Mouse (Mus musculus) hematopoietic stem cell, adult 5-6 weeks (primary cell): Measurements from ENCODE around the gene Ier5. TPM values are rescaled to one million over a fixed set of nuclear protein-coding genes. Genes with fewer than 3 reads are reported as not detected.

Experiments used
- ATAC-seq, 2 experiments: fragments of 125-278 bp in 1 of 2; replicated peaks in 1 of 2; 2 replicates each; pipeline ENCODE4 v1.8.0; 2016 to 2017; ENCODE audit warnings: inconsistent platforms in 2 of 2, mild to moderate bottlenecking in 2 of 2, moderate number of reproducible peaks in 2 of 2, low read depth in 1 of 2, moderate TSS enrichment in 1 of 2; ENCODE audit not compliant: low FRiP score in 2 of 2, poor library complexity in 2 of 2, severe bottlenecking in 2 of 2, insufficient read depth in 1 of 2, low TSS enrichment in 1 of 2
- total RNA-seq: library from RNA; stranded (forward); fragments of 172-1452, 232-1000 nt; gene quantifications from 2 replicates; pipeline ENCODE4 v1.2.3, GENCODE M21; 2017

The Ier5 gene
- total RNA-seq, 1 experiment from 2014 or later, result 26.1 TPM

DNA sequence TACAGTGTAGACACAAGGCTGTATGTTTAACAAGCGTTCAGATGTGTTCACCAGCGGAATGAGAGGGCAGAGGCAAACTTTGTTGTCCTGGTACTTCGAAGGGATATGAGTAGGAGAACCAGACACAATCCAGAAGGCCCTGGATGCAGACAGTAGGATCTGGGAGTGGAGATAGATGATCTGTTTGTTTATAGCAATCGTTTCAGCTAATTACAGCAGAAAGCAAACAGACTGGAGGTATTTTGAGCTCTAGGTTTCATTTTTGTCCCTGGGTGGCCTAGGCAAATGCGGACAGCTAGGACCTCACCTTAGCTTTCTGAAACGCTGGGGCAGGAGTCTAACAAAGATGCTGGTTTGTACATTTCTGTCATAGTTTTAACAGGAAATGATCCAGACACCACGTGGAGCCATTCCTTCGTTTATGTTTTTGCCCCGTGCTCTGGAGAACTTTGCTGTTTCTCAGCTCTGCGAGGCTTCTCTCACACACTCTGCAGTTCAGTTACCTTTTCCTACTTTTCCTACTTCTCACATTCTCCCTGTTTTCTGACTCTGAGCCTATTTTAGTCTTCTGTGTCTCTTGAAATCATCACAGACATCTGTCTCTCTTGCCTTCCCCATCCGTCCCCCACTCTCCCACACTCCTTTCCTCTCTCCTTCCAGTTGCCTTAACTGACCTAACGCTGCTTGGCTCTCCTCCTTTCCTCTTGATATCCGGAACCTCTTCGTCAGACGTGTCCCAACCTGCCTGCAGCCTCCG, 10.4 kb downstream of the Ier5 start:
- ATAC-seq, result no peak

DNA sequence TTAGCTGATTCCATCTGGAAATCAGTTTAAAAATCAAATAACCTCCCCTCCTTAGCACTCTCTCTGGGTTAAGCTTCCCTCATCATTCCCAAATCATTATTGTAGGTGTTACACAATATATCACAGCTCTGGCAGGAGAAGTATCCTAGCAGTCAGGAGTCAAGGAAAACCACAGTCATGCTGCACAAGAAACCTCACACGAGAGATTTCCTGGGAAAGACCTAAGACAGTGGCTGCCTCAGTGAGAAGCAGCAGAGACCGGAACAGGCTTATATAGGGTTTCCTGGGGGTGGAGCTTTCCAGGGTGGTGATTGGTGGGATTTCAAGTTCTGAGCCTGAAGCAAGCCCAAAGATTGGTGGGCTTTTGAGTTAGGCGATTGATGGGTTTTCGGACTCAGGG, 11.4 kb downstream of the Ier5 start:
- no peak for ATAC-seq

DNA sequence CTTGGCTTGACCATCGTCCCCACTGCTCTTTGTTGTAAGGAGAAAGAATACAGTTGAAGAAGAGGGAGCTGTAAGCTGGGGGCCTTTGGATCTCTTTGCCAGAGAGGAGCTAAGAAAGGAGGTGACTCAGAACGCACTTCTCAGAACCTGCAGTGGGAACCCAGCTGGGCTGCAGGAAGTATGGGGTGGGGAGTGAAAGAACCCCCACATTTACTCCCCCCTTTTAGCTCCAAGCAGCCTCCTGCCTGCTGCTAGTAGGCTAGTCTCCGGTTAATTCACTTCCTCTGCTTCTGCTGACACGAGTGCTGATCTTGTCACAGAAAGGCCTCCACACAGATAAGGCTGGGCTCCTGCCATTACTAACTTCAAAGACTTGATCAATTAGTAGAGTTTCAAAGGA, 12.5 kb downstream of the Ier5 start:
- peak in 1 of 2 experiments; percentile 25; a peak in 1 of 4 replicates for ATAC-seq

DNA sequence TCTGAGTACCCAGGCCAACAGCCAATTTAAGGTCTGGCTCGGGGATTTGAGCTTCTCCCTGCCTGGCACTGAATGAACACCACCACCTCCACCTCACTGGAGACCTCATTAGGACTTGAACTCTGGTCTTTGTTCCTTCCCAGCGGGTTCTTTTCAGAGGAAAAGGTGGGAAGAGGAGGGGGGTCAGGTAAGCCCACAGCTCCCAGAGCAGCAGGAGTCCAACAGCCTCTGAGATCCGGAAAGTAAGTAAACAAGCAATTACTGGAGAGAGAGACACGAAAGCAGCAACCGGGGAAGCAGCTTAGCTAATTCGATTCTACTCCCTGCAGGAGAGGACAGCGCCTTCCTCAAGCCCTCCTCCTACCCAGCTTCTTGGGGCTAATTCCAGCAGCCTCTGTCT, 13.0 kb downstream of the Ier5 start:
- no peak for ATAC-seq

DNA sequence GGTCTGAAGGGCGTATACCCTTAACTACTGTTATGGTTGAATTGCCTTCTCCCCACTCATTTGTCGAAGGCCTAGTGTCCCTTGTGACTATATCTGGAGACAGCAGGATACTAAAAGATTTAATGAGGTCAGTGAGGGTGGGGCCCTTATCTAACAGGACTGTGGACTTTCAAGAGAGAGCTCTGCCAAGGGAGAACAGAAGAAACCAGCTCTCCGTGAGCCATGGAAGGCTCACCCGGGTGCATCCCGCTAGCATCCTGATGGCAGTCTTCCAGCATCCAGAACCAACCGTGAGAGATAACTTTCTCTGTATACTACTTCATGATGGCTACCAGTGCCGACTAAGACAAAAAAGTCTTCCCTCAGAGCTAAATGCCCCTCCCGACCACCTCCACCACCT, 14.6 kb downstream of the Ier5 start:
- no peak for ATAC-seq

DNA sequence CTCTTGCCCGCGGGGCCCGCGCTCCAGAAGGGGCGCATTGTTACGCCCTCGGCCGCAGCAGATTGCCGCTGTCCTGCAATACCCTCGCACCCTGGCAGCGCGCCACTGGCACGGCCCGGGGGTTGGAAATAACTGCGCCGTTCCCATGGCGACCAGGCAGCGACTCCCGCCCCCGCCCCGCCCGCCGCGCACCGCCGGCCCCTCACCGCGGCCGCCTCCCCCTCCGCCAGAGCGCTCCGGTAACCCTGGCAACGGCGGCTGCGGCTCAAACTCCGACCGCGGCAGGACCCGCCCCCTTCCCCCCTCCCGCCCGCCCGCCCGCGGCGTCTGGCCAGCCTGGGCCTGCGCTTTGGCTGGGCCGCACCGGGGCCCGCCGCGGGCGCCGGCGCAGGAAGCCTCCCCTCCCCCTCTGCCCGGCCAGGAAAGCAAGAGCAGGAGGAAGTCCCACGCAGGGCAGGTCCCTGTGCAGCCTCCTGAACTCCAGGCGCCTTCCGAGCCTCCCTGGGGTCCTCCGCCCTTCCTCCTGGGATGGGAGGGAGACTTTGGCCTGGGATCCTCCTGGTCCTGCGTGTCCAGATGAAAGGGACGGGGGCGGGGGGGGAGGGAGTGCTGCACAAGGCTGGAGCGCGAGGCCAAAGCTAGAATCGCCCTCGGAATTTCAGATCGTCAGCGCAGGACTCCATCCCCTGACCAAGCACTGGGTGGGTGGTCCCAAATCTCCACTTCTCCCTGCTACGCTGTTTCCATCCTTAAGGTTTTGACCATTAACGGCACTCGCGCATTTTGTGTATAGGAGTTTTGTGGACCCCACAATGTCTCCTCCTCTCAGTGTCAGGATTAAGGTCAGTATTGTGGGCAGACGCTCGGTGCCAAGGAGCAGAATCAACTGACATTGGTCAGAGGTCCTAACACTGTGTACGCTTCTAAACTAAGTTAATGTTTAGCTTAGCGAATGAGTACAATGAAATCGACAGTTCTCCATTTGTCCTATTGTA, 15.9 kb downstream of the Ier5 start:
- peak; percentile 74 for ATAC-seq

DNA sequence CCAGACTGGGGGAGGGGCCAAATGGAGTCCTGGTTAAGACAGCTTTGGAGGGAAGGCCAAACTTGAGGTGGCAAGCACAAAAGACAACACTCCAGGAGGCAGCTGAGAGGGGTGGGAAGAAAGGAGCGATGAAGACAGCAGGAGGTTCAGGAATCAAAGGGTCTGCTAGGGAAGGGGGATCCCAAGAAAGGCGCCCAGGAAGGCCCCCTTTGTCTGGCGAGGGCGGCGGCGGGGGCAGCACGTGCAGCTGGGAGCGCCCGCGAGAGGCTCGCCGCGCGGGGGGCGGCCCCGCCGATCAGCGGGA, 16.5 kb downstream of the Ier5 start:
- no peak for ATAC-seq

DNA sequence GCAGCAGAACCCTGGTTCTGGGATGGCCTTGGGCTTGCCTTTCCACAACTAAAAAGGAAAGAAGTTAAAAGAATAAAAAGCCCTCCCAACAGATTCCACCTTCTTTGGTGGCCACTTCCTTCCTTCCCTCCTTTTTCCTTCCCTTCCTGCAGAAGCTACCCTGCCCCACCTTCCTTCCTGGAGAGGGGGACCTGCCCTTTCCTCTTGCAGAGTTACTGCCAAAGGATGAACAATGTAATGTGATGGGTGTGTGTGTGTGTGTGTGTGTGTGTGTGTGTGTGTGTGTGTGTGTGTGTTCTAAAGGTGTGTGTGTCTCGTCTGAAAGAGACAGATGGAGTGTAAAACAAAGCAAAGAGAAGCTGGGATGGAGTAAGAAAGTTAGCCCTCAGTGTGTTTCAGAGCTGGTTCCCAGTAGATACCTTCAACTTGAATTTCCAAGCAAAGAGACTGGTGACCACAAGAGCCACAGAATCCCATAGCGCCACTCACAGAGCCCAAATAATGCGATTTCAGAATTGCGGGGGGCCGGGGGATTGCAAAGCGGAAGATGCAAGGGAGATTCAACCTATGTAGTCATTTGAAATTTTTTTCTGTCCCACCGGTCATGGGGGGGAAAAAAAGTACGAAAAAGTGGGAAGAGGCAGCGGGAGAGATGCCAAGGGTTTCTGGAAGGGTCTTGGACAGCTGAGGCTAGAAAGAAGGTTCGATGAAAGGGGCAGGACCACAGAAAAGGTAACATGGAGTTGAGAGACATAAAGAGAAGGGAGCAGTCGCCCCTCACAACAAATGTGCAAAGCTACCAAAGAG, 17.1 kb downstream of the Ier5 start:
- no peak for ATAC-seq

DNA sequence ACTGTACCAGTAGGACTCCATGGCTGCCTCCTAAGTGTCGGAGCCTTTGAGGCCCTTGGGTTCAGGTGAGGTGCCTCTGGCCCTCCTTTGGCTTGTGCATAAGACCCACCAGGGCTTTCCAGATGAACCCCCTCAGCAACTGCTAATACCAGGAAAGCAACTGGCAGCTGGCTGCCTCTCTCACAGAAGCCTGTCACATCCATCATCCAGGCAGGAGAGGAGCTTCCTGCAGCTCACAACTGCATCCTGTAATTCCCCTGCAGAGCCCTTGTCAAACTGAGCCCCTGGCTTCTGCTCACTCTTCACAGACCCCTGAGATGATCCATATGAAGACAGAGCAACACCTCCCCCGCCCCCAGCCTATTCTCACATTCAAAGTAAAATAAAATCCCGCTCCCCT, 21.8 kb downstream of the Ier5 start:
- ATAC-seq, result no peak

DNA sequence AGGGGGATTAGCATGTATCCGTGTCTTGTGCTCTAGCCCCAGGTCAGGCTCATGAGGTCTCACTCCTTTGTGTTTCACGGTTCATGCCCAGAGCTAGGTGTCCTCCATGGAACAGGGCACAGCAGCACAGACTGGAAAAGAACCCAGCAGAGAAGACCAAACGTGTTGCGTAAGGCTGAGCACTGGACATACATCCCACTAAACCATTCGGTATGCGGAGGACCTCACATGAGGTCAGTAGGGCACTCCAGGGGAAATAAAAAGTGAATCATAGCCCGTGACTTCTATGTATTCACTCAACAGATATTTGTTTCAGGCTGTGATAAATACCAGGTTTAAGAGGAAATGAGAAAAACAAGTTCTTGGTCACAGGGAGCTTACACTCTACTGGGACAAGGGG, 23.6 kb downstream of the Ier5 start:
- ATAC-seq, result no peak

DNA sequence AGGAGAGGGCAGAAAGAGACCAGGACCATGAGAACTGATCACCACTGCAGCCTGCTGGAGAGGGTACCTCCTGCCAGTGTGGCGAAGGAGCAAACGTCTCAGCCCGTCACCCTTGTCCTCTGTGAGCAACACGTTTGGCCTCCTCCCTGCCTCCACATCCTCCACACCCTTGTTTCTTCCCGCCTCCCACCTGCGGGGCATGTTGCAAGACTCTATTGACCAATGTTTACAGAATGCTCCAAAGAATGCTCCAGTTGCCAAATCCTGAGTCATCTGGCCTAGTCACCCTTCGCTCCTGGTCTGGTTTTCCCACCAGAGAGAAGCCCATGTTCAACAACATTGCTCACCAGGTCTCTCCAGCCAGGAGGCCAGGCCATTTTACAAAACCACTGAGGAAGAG, 24.6 kb downstream of the Ier5 start:
- peak in 1 of 2 experiments; percentile 26; a peak in 1 of 4 replicates for ATAC-seq

DNA sequence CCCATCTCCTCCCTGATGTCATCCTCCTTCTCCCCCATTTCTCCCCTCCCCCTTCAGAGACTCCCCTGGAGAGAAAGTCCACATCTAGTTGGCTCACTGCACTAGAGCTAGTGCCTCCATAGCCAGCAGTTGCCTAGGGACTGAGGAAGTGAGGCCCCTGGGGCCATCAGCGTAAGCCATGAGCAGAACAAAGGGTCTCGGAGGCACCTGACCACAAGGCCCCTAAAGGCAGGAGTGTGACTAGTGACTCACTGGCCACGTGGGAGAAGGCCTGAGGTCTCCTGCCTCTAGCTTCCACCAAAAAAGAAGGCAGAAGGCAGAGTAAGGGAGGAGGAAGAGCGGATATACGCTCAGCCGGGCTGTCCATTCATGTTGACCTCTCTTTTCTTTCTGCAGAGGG, 25.5 kb downstream of the Ier5 start:
- ATAC-seq, result no peak

DNA sequence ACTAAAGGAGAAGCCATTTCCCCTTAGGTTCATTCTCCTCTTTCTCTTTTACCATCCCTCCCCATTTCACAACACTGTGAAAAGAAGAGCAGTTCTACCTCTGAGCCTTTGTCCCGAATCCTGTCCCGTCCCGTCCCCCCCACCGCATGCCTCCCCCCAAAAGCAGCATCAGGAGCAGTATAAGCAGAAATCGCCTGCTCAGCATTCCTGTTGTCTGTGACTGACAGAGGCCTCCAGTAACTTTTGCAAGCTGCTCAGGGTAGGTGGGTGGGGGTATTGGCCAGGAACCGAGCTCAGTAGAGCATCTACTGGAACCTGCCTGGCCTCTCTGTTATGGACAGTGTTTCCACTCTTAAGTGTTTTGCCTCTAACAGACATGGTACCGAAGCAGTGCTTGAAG, 26.3 kb downstream of the Ier5 start:
- ATAC-seq, result no peak

DNA sequence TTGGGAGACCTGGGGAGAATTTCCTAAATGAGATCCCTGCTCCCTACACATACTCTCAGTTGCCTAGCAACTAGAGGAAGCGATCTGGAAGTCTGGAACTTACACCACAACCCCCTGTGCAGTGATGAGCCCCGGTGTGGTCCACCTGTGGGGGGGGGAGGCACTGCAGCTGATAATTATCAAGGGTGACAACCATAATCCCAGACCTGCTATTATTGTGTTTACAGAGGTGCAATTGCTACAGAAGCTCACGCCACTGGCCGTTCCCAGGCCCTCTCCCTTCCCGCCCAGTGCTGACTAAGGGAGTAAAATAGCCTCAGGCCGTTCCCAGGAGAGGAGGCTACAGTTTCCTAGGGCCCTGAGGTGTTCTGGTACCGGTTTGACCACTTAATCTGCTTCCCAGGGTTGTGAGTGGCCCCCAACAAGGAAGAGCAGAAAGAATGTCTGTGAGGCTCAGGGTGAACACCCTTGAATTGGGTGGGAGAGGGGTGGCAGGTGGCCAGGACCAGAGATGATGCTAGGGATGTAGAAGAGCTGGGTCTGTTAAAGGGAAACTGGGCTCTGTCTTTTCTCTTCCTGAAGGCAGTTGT, 28.1 kb downstream of the Ier5 start:
- ATAC-seq, result no peak

DNA sequence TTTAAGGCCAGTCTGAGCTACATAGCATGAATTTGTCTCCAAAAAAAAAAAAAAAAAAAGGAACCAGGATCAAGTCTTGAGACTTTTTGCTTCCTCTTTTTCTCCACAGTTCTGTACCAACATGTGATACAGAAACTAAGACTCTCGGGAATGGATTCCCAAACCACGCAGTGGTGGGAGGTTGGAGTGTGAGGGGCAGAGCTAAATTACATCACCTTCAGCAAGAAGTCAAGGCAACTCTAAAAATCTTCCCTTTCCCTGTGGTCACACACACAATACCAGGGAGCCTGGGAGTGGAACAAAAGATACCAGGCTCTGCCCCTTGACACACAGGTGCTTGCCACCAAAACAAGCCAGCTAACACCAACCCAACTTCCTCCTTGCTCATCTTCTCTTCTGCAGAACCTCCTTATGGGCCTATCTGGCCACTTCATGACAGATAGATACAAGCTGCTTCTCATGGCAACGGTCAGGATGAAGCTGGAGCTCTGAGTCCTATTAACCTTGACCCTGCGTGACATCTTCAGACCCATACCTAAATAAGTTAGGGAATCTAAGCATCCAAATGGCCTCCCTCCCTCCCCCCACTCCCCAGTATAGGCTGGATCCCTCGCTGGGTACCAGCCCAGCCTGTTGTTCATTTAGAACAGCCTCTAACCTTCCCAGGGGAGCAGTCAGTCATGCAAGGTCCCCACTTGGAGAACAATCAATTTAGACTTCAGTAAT, 28.7 kb downstream of the Ier5 start:
- peak; percentile 39 to 50 for ATAC-seq

DNA sequence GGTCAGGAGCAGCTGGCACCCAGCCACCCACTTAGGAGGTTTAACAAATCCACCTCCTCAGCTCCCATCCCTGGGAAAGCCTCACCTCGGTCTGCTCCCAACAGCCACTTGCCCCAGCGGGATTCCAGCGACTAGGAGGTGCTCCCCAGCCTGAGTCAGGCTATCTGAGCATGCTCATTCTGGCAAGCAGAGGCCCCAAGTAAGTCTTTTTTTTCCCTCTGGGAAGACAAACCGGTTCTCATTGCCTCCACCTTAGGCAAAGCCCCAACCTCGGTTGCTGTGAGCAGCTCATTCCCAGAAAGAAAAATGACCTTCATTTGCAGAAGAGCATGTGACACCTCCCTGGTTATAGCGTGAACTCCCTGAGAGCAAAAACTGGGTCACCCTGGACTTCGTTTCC, 29.7 kb downstream of the Ier5 start:
- no peak for ATAC-seq

DNA sequence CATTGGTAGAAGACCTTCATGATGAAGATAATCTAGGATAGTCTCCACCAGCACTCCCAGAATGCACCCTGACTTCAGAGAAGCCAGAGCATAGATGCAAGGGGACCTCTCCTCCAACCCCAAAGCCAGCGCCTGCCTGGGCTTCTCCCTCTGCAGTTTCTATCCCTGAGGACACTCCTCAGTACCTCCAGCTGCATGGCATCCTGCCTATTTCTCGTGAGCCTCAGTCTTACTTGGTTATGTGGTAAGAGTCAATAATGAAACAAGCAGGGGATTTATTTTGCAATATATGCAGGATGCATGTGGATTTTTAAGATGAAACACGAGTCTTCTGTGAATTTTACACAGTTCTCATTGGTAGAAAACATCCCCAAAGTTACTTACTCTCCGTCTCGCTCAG, 33.2 kb downstream of the Ier5 start:
- ATAC-seq, result no peak
